Mouse (Mus musculus) stomach, embryonic 14.5 days (tissue): ENCODE data around the gene Trp53i11. TPM values are rescaled to one million over a fixed set of nuclear protein-coding genes. Genes with fewer than 3 reads are reported as not detected.

Source experiments
- ATAC-seq: fragments of 200-750 bp; cut with Nextera tagmentation; 2 replicates; pipeline ENCODE4 v1.8.0; 2017; ENCODE audit warnings: low read depth, moderate TSS enrichment; ENCODE audit not compliant: insufficient number of reproducible peaks, insufficient read depth, low FRiP score
- H3K27ac ChIP-seq: fragments of 300-500 bp; sonication (generic); 2 replicates; pipeline ENCODE4 v1.5.1; 2014; ENCODE audit warnings: mild to moderate bottlenecking, low read length, moderate library complexity, mixed read lengths
- H3K27me3 ChIP-seq: fragments of 300-500 bp; sonication (generic); 2 replicates; pipeline ENCODE4 v1.6.1; 2014; ENCODE audit warnings: low read length, control low read depth, mixed read lengths; ENCODE audit not compliant: control insufficient read depth, insufficient read depth
- H3K36me3 ChIP-seq: fragments of 300-500 bp; sonication (generic); 2 replicates; pipeline ENCODE4 v1.6.1; 2014; ENCODE audit warnings: mild to moderate bottlenecking, control low read depth, low read length, moderate library complexity, mixed read lengths; ENCODE audit not compliant: control insufficient read depth, insufficient read depth
- H3K4me1 ChIP-seq: fragments of 300-500 bp; sonication (generic); 2 replicates; pipeline ENCODE4 v1.6.1; 2014; ENCODE audit warnings: low read length, control low read depth, mixed read lengths; ENCODE audit not compliant: control insufficient read depth, insufficient read depth
- H3K4me2 ChIP-seq: fragments of 300-500 bp; sonication (generic); replicated peaks from 2 replicates; pipeline ENCODE4 v1.6.1; 2014; ENCODE audit warnings: low read depth, low read length, control low read depth
- H3K4me3 ChIP-seq: fragments of 300-500 bp; sonication (generic); 2 replicates; pipeline ENCODE4 v1.5.1; 2014; ENCODE audit warnings: low read depth, low read length, control low read depth
- H3K9ac ChIP-seq: fragments of 300-500 bp; sonication (generic); replicated peaks from 2 replicates; pipeline ENCODE4 v1.6.1; 2014; ENCODE audit warnings: low read depth, mild to moderate bottlenecking, control low read depth, low read length, moderate library complexity, mixed read lengths
- H3K9me3 ChIP-seq: fragments of 300-500 bp; sonication (generic); 2 replicates; pipeline ENCODE4 v1.6.1; 2016; ENCODE audit warnings: low read depth, low read length, control low read depth; ENCODE audit not compliant: control insufficient read depth
- WGBS: fragments of 180-500 bp; shearing (Covaris S2); extraction: QIAGEN DNeasy Blood & Tissue Kit; methylation state at CpG from one replicate; pipeline ENCODE4 v1.1.7; 2014; 5-methylcytosine and 5-hydroxymethylcytosine counted together
- polyA plus RNA-seq: library from polyadenylated mRNA; unstranded; fragments of >200 nt; fragmentation: Nextera tagmentation; extraction: Ambion mirVana; gene quantifications from 2 replicates; pipeline ENCODE4 v1.2.1, GENCODE M21; 2014

The Trp53i11 gene
- polyA plus RNA-seq, 1 experiment from 2014 or later, result 56.6 TPM

DNA sequence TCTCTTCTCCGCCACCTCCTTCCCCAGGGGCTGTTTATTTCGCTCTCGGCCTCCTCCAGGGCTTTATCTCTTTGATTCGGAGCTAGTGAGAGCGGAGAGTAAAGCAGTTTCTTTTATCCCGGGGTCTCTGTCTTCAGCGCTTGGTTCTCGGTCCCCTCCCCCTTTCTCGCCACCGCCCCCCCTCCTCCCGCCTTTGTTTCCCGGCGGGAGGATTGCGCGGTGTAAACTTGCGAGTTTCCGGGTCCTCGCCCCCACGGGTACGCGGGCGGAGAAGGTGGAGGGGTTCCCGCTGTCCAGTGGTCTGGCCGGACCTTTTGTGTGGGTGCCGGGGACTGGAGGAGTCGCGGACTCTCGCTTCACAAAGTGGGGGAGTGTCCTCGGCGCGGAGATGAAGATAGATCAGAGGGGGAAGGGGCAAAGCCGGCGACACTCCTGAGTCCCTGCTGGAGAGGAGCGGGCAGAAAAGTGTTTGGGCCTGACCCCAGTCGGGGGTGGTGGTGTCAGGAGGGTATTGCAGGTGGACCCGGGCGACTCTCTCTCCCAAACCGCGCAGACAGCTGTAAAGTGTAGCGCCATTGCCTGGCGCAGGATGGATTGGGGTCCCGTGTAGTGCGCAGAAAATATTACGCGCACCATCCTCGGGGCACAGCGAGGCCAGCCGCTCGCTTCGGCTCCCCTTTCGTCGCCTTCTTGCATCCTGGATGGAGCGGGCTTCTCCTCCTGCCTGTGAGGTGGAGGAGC lies 842 bp downstream of the Trp53i11 start:
- Histone ChIP-seq H3K9me3 (no peaks in the 10 kb centered on the region), H3K9ac (peak overlapping the region; percentile 69), H3K4me2 (peak overlapping the region; percentile 99), H3K36me3 (no peaks in the 10 kb centered on the region), H3K27me3 (no peaks in the 10 kb centered on the region), H3K4me1 (peaks cover 23% of the 10 kb centered on the region), H3K27ac (peak overlapping the region; percentile 52), H3K4me3 (peak overlapping the region; percentile 76)
- under 1% methylated on average over 53 of the region's 53 CpGs for WGBS
- ATAC-seq, result no peak

DNA sequence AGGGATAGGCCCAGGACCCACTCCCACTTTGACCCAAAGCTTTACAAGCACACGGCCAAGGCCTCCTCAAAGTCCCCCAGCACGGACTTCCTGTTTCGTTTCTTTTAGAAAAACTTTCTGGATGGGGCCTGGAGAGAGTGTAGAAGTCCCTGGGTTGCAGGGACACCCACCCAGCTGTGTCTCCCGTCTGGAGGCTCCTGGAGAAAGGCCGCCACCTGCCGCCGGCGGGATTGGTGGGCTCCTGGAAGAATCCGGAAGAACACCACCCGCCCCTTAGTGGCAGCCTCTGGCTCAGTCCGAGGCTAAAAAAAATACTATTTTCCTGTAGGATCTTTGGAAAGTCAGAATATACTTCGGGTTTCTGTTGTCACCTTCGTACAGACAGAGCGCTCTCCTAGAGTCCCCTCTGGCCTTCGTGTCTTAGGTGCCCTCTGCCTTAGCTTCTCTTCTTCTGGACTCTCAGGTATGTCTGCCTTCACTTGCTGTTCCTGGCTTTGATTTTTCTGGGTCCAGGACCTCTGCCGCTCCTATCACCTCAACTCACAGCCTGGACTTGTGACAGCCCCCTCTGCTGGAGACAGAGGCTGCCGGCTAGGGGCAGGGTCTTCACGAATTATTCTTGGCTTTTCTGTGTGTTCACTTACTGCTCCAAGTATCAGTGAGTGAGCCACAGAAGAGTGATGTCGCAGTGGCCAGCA lies 1.6 kb downstream of the Trp53i11 start:
- peaks cover 26% of the 10 kb centered on the region for H3K4me1 ChIP-seq
- H3K4me2 ChIP-seq, result peak overlapping the region; percentile 99
- no peak for ATAC-seq
- 9% methylated on average over 19 of the region's 19 CpGs for WGBS
- peak overlapping the region; percentile 69 for H3K9ac ChIP-seq
- no peaks in the 10 kb centered on the region for H3K27me3 ChIP-seq
- peak overlapping the region; percentile 76 for H3K4me3 ChIP-seq
- no peaks in the 10 kb centered on the region for H3K36me3 ChIP-seq
- peak overlapping the region; percentile 52; the same call in 1 of the 2 replicates for H3K27ac ChIP-seq
- H3K9me3 ChIP-seq, result no peaks in the 10 kb centered on the region

DNA sequence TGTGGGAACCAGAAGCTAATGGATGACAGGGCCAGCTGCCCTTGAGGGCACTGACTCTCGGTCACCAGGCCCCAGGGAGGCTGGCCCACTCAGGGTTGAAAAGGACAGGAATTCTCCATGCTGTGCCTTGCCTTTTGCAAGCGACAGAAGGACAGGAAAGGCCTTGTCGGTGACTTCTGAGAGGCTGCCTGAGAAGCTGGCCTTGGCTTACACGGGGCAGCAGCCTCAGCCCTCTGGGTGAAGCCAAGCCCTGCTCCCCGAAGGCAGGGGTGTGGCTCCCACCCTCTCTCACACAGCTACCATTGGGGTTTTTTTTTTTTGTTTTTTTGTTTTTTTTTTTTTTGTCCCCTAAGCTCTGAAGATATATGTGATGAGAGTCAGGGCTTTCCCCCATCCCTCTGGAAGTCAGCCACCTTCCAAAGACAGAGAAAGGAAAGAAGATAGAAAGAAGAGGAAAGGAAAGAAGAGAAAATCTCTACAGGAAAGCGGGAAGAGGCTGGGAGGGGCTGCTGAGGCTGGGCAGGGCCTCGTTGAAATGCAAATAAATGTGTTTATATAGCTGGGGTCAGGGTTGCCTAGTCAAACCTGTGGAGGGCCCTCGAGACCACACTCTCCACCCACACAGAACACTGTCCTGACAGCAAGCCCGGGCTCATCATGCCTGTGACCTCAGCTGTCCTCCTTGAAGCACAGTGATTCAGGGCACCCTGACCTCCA lies 3.6 kb downstream of the Trp53i11 start:
- H3K36me3 ChIP-seq, result no peaks in the 10 kb centered on the region
- H3K27ac ChIP-seq, result peak overlapping the region; percentile 48; the same call in 1 of the 2 replicates
- no peaks in the 10 kb centered on the region for H3K9me3 ChIP-seq
- ATAC-seq, result no peak
- WGBS, result 29% methylated on average over 9 of the region's 9 CpGs
- peaks cover 33% of the 10 kb centered on the region for H3K4me1 ChIP-seq
- peak overlapping the region; percentile 22 for H3K4me2 ChIP-seq
- H3K9ac ChIP-seq, result no peak overlapping the region
- no peaks in the 10 kb centered on the region for H3K27me3 ChIP-seq
- no peak overlapping the region for H3K4me3 ChIP-seq

DNA sequence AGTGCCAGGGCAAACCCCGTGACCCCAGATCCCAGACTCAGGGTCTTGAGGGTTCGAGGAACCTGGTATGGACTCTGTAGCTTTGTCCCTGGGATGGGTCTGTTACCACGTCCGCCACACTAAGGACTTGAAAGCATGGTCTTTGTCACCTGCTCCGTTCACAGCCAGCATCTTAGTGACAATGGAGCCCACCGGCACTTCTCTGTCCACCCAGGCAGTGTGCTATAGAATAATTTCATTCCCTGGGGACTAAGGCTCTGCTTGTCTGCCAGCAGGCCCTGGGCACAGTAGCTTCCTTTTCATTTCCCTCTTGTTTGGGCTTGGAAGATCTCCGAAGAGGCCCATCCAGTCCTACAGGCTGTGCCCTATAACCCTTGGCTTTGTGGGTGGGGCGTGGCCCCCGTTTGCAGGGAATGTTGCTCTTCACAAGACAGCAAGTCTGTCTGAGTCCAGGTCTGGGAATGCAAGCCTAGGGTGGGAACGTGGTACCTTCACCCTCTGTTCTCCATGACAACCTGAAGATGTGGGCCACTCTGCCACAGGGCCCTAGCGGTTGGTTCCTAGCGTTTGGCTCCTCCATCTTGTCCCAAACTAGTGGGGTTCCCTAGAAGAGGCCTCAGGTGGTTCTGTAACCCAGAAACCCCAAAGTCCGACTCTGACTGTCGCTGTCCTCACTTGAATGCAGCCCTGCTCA lies 4.3 kb downstream of the Trp53i11 start:
- WGBS, result 68% methylated on average over 14 of the region's 14 CpGs
- Histone ChIP-seq H3K4me1 (peaks cover 33% of the 10 kb centered on the region), H3K9me3 (no peaks in the 10 kb centered on the region), H3K4me3 (no peak overlapping the region), H3K9ac (no peak overlapping the region), H3K27me3 (no peaks in the 10 kb centered on the region), H3K36me3 (no peaks in the 10 kb centered on the region), H3K4me2 (peak overlapping the region; percentile 22; the same call in 1 of the 2 replicates), H3K27ac (peak overlapping the region; percentile 21; the same call in 1 of the 2 replicates)
- ATAC-seq, result no peak

DNA sequence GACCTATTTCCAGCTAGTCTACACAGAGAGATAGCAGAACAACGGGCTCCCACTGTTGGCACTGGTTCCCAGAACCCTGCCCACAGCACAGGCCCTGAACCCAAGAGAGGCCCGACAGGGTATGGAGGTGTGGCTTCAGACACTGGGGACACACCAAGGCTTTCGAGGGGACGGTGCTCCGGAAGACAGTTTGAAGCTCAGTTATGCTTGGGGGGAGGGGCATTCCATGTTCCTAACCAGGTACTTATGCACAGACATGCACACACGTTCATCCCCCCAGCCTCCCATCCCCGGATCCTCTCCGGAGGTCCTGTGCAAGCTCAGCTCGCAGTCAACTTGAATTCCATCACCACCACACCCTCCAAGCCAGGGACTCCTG lies 4.8 kb downstream of the Trp53i11 start:
- Histone ChIP-seq H3K4me2 (no peak overlapping the region), H3K27ac (0 out of 2 replicates have a peak overlapping the region, but pooled peaks have one; percentile 21), H3K4me3 (no peak overlapping the region), H3K36me3 (no peaks in the 10 kb centered on the region), H3K9me3 (no peaks in the 10 kb centered on the region), H3K27me3 (no peaks in the 10 kb centered on the region), H3K9ac (no peak overlapping the region), H3K4me1 (peaks cover 33% of the 10 kb centered on the region)
- 39% methylated on average over 9 of the region's 9 CpGs for WGBS
- no peak for ATAC-seq

DNA sequence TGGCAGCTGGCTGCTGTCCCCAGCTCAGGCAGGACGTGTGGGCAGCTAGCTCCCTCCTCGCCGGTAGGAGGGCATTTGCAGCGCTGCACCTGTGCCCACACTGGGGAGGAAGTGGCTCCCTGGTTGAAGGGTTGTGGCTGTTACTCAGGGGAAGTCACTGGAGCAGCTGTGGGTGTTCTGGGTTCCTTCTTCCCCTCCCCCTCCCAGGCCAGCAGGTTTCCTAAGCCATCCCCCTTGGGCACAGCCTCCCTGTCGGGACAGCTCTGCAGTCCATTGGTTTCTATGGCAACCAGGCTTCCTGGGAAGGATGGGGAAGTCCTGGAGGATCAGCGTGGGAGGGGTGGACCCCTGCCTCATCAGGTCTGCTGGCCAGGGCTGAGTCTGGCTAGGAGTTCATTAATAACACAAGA lies 5.3 kb downstream of the Trp53i11 start:
- Histone ChIP-seq H3K36me3 (no peaks in the 10 kb centered on the region), H3K4me3 (no peak overlapping the region), H3K9ac (no peak overlapping the region), H3K27me3 (no peaks in the 10 kb centered on the region), H3K27ac (no peak overlapping the region), H3K9me3 (no peaks in the 10 kb centered on the region), H3K4me1 (peaks cover 33% of the 10 kb centered on the region), H3K4me2 (no peak overlapping the region)
- WGBS, result 9% methylated on average over 6 of the region's 6 CpGs
- no peak for ATAC-seq

GRCm38 (mm10) chr2:93193806-93194205 lies 6.5 kb downstream of the Trp53i11 start:
- Histone ChIP-seq H3K36me3 (no peaks in the 10 kb centered on the region), H3K4me2 (no peak overlapping the region), H3K27me3 (no peaks in the 10 kb centered on the region), H3K9me3 (no peaks in the 10 kb centered on the region), H3K27ac (no peak overlapping the region), H3K4me1 (peaks cover 33% of the 10 kb centered on the region), H3K9ac (no peak overlapping the region), H3K4me3 (no peak overlapping the region)
- WGBS, result 51% methylated on average over 4 of the region's 4 CpGs
- no peak for ATAC-seq

GRCm38 (mm10) chr2:93198846-93199245 lies 11.5 kb downstream of the Trp53i11 start:
- ATAC-seq, result peak; percentile 11; the same call in 1 of the 2 replicates
- 10% methylated on average over 3 of the region's 3 CpGs for WGBS

More at GRCm38 (mm10) chr2:93198846-93199245, 11.5 kb downstream of the Trp53i11 start:
- no peaks in the 10 kb centered on the region for H3K9me3 ChIP-seq
- no peak overlapping the region for H3K4me2 ChIP-seq
- H3K9ac ChIP-seq, result no peak overlapping the region
- H3K27ac ChIP-seq, result no peak overlapping the region
- peaks cover 8% of the 10 kb centered on the region; the same call in 1 of the 2 replicates for H3K4me1 ChIP-seq
- H3K4me3 ChIP-seq, result no peak overlapping the region
- H3K27me3 ChIP-seq, result no peaks in the 10 kb centered on the region
- no peaks in the 10 kb centered on the region for H3K36me3 ChIP-seq
